ENCODE assay signal across 16 mouse cellular contexts in genomic region chr9:114787716-114788115, GRCm38 (mm10). TPM values are rescaled to one million over a fixed set of nuclear protein-coding genes. Genes with fewer than 3 reads are reported as not detected.
DNase-seq lines count a peak whose midpoint lies in the region; ATAC-seq and TF ChIP-seq lines count a peak whose summit lies in the region.
"Had no signal": no experiment of that assay in that cellular context is flagged by ENCODE, and none has a peak within 500 bp of the region (broad histone marks: within the 10 kb centered on the region; RNA-seq: fewer than 3 reads in every experiment).

No protein-coding gene starts in this region.

- no peak overlapping the region for H3K4me3 ChIP-seq in layer of hippocampus, adult 2 months
- H3K4me3 ChIP-seq in bone marrow macrophage, adult 2 months (ENCODE audit: insufficient read depth, low read length): no peak overlapping the region
- no peak overlapping the region for H3K4me3 ChIP-seq in gastrocnemius, adult 2 months
- H3K4me3 ChIP-seq: forebrain, embryonic 15.5 days; hindbrain, embryonic 10.5 days; limb, embryonic 15.5 days had no signal

- peak; percentile 79 for ATAC-seq in megakaryocyte, adult 5-6 weeks (ENCODE audit: poor library complexity, severe bottlenecking)
- ATAC-seq: forebrain, embryonic 15.5 days had no signal

- H3K27ac ChIP-seq in layer of hippocampus, adult 2 months: 0 out of 2 replicates have a peak overlapping the region, but pooled peaks have one; percentile 43
- H3K27ac ChIP-seq in bone marrow macrophage, adult 2 months (ENCODE audit: insufficient read depth, low read depth, low read length): peak overlapping the region; percentile 47
- no peak overlapping the region for H3K27ac ChIP-seq in gastrocnemius, adult 2 months
- H3K27ac ChIP-seq: forebrain, embryonic 15.5 days; hindbrain, embryonic 10.5 days; limb, embryonic 15.5 days had no signal

- peaks cover 54% of the 10 kb centered on the region for H3K4me1 ChIP-seq in bone marrow macrophage, adult 2 months (ENCODE audit: control insufficient read depth, insufficient read depth, low read length)

- TF ChIP-seq POLR2A in bone marrow macrophage, adult 2 months (IDR thresholded peaks at IDR 0.05; ENCODE audit: borderline replicate concordance, low read depth, low read length): no peak

- intact Hi-C loops in gastrocnemius, adult 2 months (cut with DNase I): no loop called here

- TF ChIP-seq CTCF in layer of hippocampus, adult 2 months (conservative IDR thresholded peaks at IDR 0.05): no peak
- no peak for TF ChIP-seq CTCF in bone marrow macrophage, adult 2 months (IDR thresholded peaks at IDR 0.05; ENCODE audit: low read depth, low read length)
- TF ChIP-seq CTCF in gastrocnemius, adult 2 months (IDR thresholded peaks at IDR 0.05): no peak

- no peak for DNase-seq in layer of hippocampus, adult 2 months (ENCODE audit: low spot score in 2 of 2)
- no peak for DNase-seq in layer of hippocampus, adult 18-20 months (ENCODE audit: low spot score in 2 of 2)
- DNase-seq in CD4-positive helper T cell, adult 2 months (ENCODE audit: low read depth, low spot score): peak; percentile 70
- DNase-seq in gastrocnemius, adult 2 months: no peak
- DNase-seq in layer of hippocampus, adult 8-10 months (ENCODE audit: low spot score in 2 of 2): no peak
- DNase-seq in urinary bladder, adult 18-20 months (ENCODE audit: low spot score in 2 of 2): no peak
- DNase-seq: cerebellum, adult 2 months; gastrocnemius, postnatal 10 days; kidney, adult 11 months; kidney, postnatal 4 days; thymus, adult 2 months had no signal

RNA-seq across cellular contexts. Expression of gene Cmtm7, which starts 6.1 kb away (rescaled TPM):
- 1 to 10 TPM; 4.3 to 4.8 TPM for total RNA-seq in layer of hippocampus, adult 2 months (2021)
- 1 to 10 TPM; 4.2 to 5.6 TPM for total RNA-seq in layer of hippocampus, adult 18-20 months (2021)
- polyA plus RNA-seq in bone marrow macrophage, adult 2 months (2012; ENCODE audit: insufficient read depth, insufficient read length, missing spikeins): 184 and 192 TPM in 2 replicates
- 189 and 201 TPM in 2 replicates for total RNA-seq in megakaryocyte, adult 5-6 weeks (2015)
- 259 and 283 TPM in 2 replicates for total RNA-seq in megakaryocyte, adult 5-6 weeks (2017)
- 1 to 10 TPM; 3.9 to 5.5 TPM for total RNA-seq in gastrocnemius, adult 2 months (2021)
- total RNA-seq in layer of hippocampus, adult 8-10 months (2022): 1 to 10 TPM; 3.4 to 7.4 (median 5.3) TPM

RNA-seq across cellular contexts. Expression of gene Cmtm8, which starts 56.2 kb away (rescaled TPM):
- total RNA-seq in layer of hippocampus, adult 2 months (2021): 1 to 10 TPM; 2.3 to 3.1 TPM
- 1 to 10 TPM; 1.3 to 2.5 TPM for total RNA-seq in layer of hippocampus, adult 18-20 months (2021)
- 0.85 and 1.7 TPM in 2 replicates for polyA plus RNA-seq in bone marrow macrophage, adult 2 months (2012; ENCODE audit: insufficient read depth, insufficient read length, missing spikeins)
- 1.0 and 1.5 TPM in 2 replicates for total RNA-seq in megakaryocyte, adult 5-6 weeks (2015)
- 0.37 and 1.1 TPM in 2 replicates for total RNA-seq in megakaryocyte, adult 5-6 weeks (2017)
- total RNA-seq in gastrocnemius, adult 2 months (2021): 1 to 10 TPM; 2.0 to 2.1 TPM
- total RNA-seq in layer of hippocampus, adult 8-10 months (2022): 1 to 10 TPM; 2.4 to 3.7 (median 2.5) TPM

RNA-seq across cellular contexts. Expression of gene Cmtm6, which starts 56.8 kb away (rescaled TPM):
- 10 to 100 TPM; 19.2 to 25.6 TPM for total RNA-seq in layer of hippocampus, adult 2 months (2021)
- total RNA-seq in layer of hippocampus, adult 18-20 months (2021): 10 to 100 TPM; 20.4 to 21.1 TPM
- 95.2 and 96.3 TPM in 2 replicates for polyA plus RNA-seq in bone marrow macrophage, adult 2 months (2012; ENCODE audit: insufficient read depth, insufficient read length, missing spikeins)
- total RNA-seq in megakaryocyte, adult 5-6 weeks (2015): 79.5 and 98.1 TPM in 2 replicates
- 120 and 124 TPM in 2 replicates for total RNA-seq in megakaryocyte, adult 5-6 weeks (2017)
- total RNA-seq in gastrocnemius, adult 2 months (2021): 1 to 10 TPM; 7.3 to 7.9 TPM
- total RNA-seq in layer of hippocampus, adult 8-10 months (2022): 10 to 100 TPM; 19.3 to 33.9 (median 25.7) TPM

Comparison
In these comparisons a context has a peak if more than half of its experiments do, and no peak if none do; other contexts are left out.
1. RNA of gene Cmtm7, which starts 6.1 kb away (total RNA-seq): 189 to 283 TPM in megakaryocyte, adult 5-6 weeks; 3.4 to 7.4 TPM in layer of hippocampus, adult 8-10 months, 4.2 to 5.6 TPM in layer of hippocampus, adult 18-20 months, 3.9 to 5.5 TPM in gastrocnemius, adult 2 months and 4.3 to 4.8 TPM in layer of hippocampus, adult 2 months; every median in the first group is over 10 times any median in the second.